Mouse (Mus musculus) kidney, embryonic 16.5 days (tissue): ENCODE measurements around the gene Rbm41. TPM values are rescaled to one million over a fixed set of nuclear protein-coding genes. Genes with fewer than 3 reads are reported as not detected.

Experiments
- ATAC-seq: fragments of 200-750 bp; cut with Nextera tagmentation; 2 replicates; pipeline ENCODE4 v1.8.0; 2017; ENCODE audit warnings: moderate TSS enrichment; ENCODE audit not compliant: low FRiP score, low TSS enrichment
- H3K27ac ChIP-seq: fragments of 300-500 bp; sonication (generic); 2 replicates; pipeline ENCODE4 v1.5.1; 2014; ENCODE audit warnings: low read length
- H3K27me3 ChIP-seq: fragments of 300-500 bp; sonication (generic); 2 replicates; pipeline ENCODE4 v1.6.1; 2014; ENCODE audit warnings: low read length, control low read depth, mixed read lengths; ENCODE audit not compliant: insufficient read depth
- H3K36me3 ChIP-seq: fragments of 300-500 bp; sonication (generic); 2 replicates; pipeline ENCODE4 v1.6.1; 2014; ENCODE audit warnings: low read length, control low read depth, mixed read lengths; ENCODE audit not compliant: insufficient read depth
- H3K4me1 ChIP-seq: fragments of 300-500 bp; sonication (generic); 2 replicates; pipeline ENCODE4 v1.6.1; 2014; ENCODE audit warnings: low read length, control low read depth, mixed read lengths; ENCODE audit not compliant: insufficient read depth
- H3K4me2 ChIP-seq: fragments of 300-500 bp; sonication (generic); replicated peaks from 2 replicates; pipeline ENCODE4 v1.6.1; 2014; ENCODE audit warnings: low read depth, low read length
- H3K4me3 ChIP-seq: fragments of 300-500 bp; sonication (generic); 2 replicates; pipeline ENCODE4 v1.5.1; 2014; ENCODE audit warnings: mild to moderate bottlenecking, low read length
- H3K9ac ChIP-seq: fragments of 300-500 bp; sonication (generic); replicated peaks from 2 replicates; pipeline ENCODE4 v1.6.1; 2014; ENCODE audit warnings: low read length
- H3K9me3 ChIP-seq: fragments of 300-500 bp; sonication (generic); 2 replicates; pipeline ENCODE4 v1.6.1; 2016; ENCODE audit warnings: low read length, control low read depth
- WGBS: fragments of 180-500 bp; shearing (Covaris S2); extraction: QIAGEN DNeasy Blood & Tissue Kit; methylation state at CpG from one replicate; pipeline ENCODE4 v1.1.7; 2014; 5-methylcytosine and 5-hydroxymethylcytosine counted together
- polyA plus RNA-seq: library from polyadenylated mRNA; unstranded; fragments of >200 nt; fragmentation: Nextera tagmentation; extraction: Ambion mirVana; gene quantifications from 2 replicates; pipeline ENCODE4 v1.2.1, GENCODE M21; 2015

The Rbm41 gene
- polyA plus RNA-seq, 1 experiment from 2014 or later: 4.2 TPM

DNA sequence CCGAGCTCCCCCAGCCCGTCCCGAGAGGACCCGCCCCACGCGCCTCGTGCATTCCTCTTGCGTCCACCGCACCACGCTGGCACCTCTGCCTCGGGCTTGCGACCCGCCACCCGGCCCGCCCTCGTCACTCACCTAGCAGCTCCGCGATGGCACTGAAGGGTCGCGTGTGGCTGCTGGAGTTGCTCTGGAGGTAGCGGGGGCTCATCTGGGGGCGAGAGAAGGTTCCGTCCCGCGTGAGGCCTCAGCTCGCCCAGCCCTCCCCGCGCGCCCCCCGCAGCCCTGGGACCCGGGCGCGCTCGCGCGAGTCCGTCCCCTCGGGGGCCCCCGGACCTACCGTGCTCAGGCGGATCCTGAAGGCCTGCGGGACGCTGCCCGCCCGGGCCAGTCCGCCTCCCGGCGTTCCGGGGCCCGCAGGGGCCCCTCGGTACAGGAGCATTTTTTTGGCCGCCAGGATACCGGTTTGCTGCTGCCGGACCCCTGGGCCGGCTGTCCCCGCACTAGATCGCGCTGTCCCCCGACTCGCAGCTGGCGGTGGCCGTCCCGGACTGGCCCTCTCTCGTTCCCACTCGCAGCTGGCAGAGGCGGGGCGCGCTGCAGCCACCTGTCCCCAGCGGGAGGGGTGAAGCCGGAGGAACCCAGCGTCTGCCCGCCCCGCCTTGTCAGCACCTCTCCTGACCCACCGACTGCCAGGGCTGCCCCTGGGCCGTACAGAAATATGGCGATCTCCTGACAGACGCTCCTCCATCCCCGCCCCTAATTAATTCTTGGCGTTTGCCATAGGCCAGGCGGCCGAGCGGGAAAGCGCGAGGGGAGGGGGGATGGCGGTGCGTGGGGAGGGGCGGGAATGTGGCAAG, 127.2 kb downstream of the Rbm41 start, which contains the start of gene Morc4:
Morc4 (minus strand) TSS at position 740 of the 854 bp plus-strand sequence.
- H3K9me3 ChIP-seq: no peaks in the 10 kb centered on the region
- H3K4me1 ChIP-seq: 0 out of 2 replicates have a peak, but pooled peaks cover 3% of the 10 kb centered on the region
- 28% methylated on average over 70 of the region's 87 CpGs for WGBS
- ATAC-seq: peak; percentile 96
- no peak within 1 kb of the TSS for H3K27ac ChIP-seq
- peak within 1 kb of the TSS; percentile 69 for H3K9ac ChIP-seq
- peak within 1 kb of the TSS; percentile 75 for H3K4me2 ChIP-seq
- H3K27me3 ChIP-seq: peaks cover 3% of the 10 kb centered on the region; the same call in 1 of the 2 replicates
- peak within 1 kb of the TSS; percentile 61 for H3K4me3 ChIP-seq
- no peaks in the 10 kb centered on the region for H3K36me3 ChIP-seq

DNA sequence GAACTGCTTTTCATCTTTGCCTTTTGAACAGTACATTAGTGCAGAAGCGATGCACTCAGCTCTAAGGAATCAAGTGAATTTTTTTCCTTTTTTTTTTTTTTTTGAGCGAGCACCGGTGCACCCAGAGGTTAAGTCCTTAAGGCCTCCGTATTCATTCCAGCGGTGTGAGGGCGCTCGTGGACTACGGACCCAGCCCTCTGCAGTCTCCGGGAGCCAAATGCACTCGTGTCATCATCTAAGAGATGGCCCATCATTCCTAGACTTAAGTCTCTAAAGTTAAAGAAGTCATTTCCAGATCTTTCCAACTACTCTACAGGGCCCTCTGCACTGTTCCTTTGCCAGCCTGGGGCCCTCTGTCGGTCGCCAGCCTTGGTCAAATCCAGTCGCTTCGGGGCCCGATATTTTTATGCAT, 128.1 kb downstream of the Rbm41 start:
- 0 out of 2 replicates have a peak, but pooled peaks cover 3% of the 10 kb centered on the region for H3K4me1 ChIP-seq

DNA sequence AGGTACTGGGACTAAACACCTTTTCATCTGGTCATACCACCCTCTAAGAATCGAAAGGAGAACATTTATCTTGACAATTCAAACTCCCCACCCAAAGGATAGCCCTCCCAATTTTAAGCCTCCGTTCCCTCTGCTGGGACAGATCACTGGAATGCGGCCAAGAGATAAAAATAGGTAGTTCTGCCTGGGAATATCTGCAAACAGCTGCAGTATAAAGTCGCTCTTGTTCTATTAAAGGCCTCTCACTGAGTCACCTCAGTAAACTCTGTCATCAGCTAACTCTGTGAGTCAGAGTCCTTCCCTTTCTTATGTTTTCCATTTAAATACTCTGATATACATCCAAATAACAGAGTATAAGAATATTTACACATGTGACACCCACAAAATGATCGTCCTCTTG, 139.0 kb downstream of the Rbm41 start:
- Histone ChIP-seq H3K36me3 (no peaks in the 10 kb centered on the region), H3K9me3 (no peaks in the 10 kb centered on the region), H3K27ac (no peak overlapping the region), H3K4me2 (no peak overlapping the region), H3K4me1 (no peaks in the 10 kb centered on the region), H3K27me3 (no peaks in the 10 kb centered on the region; the same call in 1 of the 2 replicates), H3K9ac (no peak overlapping the region), H3K4me3 (no peak overlapping the region)
- ATAC-seq: no peak
- WGBS: 75% methylated on average over 5 of the region's 5 CpGs

More for the DNA sequence above, 128.1 kb downstream of the Rbm41 start:
- Histone ChIP-seq H3K9ac (peak overlapping the region; percentile 69; the same call in 1 of the 2 replicates), H3K9me3 (no peaks in the 10 kb centered on the region), H3K27ac (no peak overlapping the region), H3K36me3 (no peaks in the 10 kb centered on the region), H3K27me3 (peaks cover 3% of the 10 kb centered on the region; the same call in 1 of the 2 replicates), H3K4me3 (peak overlapping the region; percentile 61), H3K4me2 (peak overlapping the region; percentile 75)
- WGBS: 26% methylated on average over 15 of the region's 15 CpGs
- ATAC-seq: peak; percentile 58

DNA sequence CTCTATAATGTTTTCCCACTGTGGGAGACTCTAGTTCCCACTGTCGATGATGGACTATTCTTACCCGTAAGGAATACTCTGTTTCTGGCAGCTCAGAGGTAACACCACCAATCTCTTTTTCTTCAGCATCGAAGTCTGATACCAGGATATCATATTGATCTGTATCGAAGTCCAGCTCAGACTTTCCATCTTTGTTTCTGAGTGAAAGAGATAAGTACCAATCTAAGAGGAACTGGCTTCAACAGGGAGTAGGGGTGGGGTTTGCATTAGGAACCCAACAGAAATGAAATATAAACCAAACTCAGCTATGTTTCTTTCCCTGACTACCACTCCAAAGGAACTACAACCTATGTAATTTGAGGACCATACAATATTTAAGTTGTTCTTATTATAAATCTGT, 143.6 kb downstream of the Rbm41 start:
- H3K4me2 ChIP-seq: no peak overlapping the region
- WGBS: 94% methylated on average over 4 of the region's 4 CpGs
- no peaks in the 10 kb centered on the region for H3K36me3 ChIP-seq
- no peaks in the 10 kb centered on the region for H3K9me3 ChIP-seq
- H3K9ac ChIP-seq: no peak overlapping the region
- ATAC-seq: no peak
- no peaks in the 10 kb centered on the region; the same call in 1 of the 2 replicates for H3K27me3 ChIP-seq
- no peaks in the 10 kb centered on the region for H3K4me1 ChIP-seq
- no peak overlapping the region for H3K4me3 ChIP-seq
- H3K27ac ChIP-seq: no peak overlapping the region

DNA sequence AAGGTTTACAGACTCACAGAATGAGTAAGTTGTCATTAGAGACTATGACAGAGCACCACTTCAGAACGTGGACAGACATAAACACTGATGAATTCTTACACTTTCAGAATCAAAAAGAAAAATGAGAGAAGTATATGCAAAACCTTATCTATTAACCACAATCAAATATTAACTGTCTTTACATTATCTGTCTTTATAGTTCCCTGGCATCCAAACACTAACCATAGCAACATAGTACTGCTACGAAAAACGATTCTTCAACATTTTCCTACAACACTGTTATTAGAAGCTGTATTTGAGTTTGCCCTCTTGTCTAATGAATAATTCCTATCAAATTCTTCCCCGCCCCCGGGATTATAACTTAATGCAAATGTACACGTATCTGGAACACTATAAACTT, 157.3 kb downstream of the Rbm41 start:
- H3K36me3 ChIP-seq: no peaks in the 10 kb centered on the region
- H3K4me1 ChIP-seq: no peaks in the 10 kb centered on the region
- no peak overlapping the region for H3K4me2 ChIP-seq
- 87% methylated on average over 6 of the region's 6 CpGs for WGBS
- ATAC-seq: no peak
- H3K27me3 ChIP-seq: peaks cover 7% of the 10 kb centered on the region; the same call in 1 of the 2 replicates
- no peak overlapping the region for H3K4me3 ChIP-seq
- no peak overlapping the region for H3K27ac ChIP-seq
- no peak overlapping the region for H3K9ac ChIP-seq
- no peaks in the 10 kb centered on the region for H3K9me3 ChIP-seq

Other genes with a start within 250 kb of the Rbm41 start
- not detected in 2 replicates for gene Ripply1, start 216.2 kb downstream of the Rbm41 start, polyA plus RNA-seq
- 54.9 and 64.7 TPM in 2 replicates for gene Cldn2, start 197.8 kb downstream of the Rbm41 start, polyA plus RNA-seq
- gene Morc4, start 126.9 kb downstream of the Rbm41 start, polyA plus RNA-seq: 11.1 and 15.0 TPM in 2 replicates
- 2.0 and 2.5 TPM in 2 replicates for gene Nup62cl, start 64.1 kb upstream of the Rbm41 start, polyA plus RNA-seq
- gene Pih1h3b, start 64.3 kb upstream of the Rbm41 start, polyA plus RNA-seq: not detected in 2 replicates